Mouse (Mus musculus) cerebellum, adult 2 months (tissue): Measurements from ENCODE around the gene Themis2.
"Not testable (repeated sequence)": the region's sequence is repeated elsewhere in the genome, so short reads cannot be mapped to it uniquely, and the experiment has no call there.

Experiments
- CTCF ChIP-seq: fragments of 200-500 bp; IDR thresholded peaks from 2 replicates; pipeline ENCODE4 v1.5.1; 2011; ENCODE audit warnings: low read depth, mild to moderate bottlenecking, control low read depth, low read length, moderate library complexity, borderline replicate concordance; ENCODE audit not compliant: insufficient read depth
- POLR2A ChIP-seq: fragments of 200-500 bp; IDR thresholded peaks from 2 replicates; pipeline ENCODE4 v1.6.1; 2011; ENCODE audit warnings: low read length, control low read depth, borderline replicate concordance; ENCODE audit not compliant: insufficient read depth

GRCm38 (mm10) chr4:132798666-132799065 lies 2.5 kb upstream of the Themis2 start:
- not testable (repeated sequence) for TF ChIP-seq CTCF, POLR2A
